Mouse (Mus musculus): ENCODE measurements around the gene Armh4.

DNA sequence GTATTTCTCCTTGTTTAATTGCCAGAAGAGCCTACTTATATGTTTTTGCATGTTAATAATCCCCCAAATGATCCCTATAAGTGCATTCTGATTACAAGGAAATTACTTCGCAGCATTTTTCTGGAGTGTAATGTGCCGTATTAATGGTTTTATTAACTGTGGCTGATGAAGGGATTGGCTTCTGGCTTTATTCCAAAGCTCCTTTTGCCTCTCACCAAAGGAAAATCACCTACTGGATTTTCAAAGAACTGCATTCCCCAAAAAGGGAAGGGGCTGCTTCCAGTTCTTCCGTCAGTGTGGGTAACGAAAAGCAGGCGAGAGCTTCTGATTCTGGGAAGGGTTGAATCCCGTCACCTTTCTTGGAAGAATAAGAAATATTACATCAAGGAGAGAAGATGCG, 43.9 kb downstream of the Armh4 start:
- no peak for TF ChIP-seq CTCF (conservative IDR thresholded peaks at IDR 0.05; ENCODE audit: insufficient read depth, insufficient read length, low read depth, low read length)
- TF ChIP-seq POLR2A (IDR thresholded peaks at IDR 0.05; ENCODE audit: low read depth, low read length): no peak

Data from kidney, adult 2 months (tissue).